Mouse (Mus musculus): ENCODE data around the gene Nhlh1.

Nhlh1 gene

GRCm38 (mm10) chr1:172016660-172017516 lies 40.5 kb downstream of the Nhlh1 start:
- no peak for DNase-seq (ENCODE audit: low spot score in 2 of 2)

- DNase-seq (ENCODE audit: low spot score in 2 of 2) = no peak
Observed at GRCm38 (mm10) chr1:172016031-172016430, 41.3 kb downstream of the Nhlh1 start.

- no peak for DNase-seq (ENCODE audit: low spot score in 2 of 2)
Observed at GRCm38 (mm10) chr1:172015312-172015939, 41.9 kb downstream of the Nhlh1 start.

GRCm38 (mm10) chr1:172014771-172015170 lies 42.6 kb downstream of the Nhlh1 start:
- no peak for DNase-seq (ENCODE audit: low spot score in 2 of 2)

GRCm38 (mm10) chr1:172012030-172012429 lies 45.3 kb downstream of the Nhlh1 start:
- peak; percentile 75 to 83 for DNase-seq (ENCODE audit: low spot score in 2 of 2)

GRCm38 (mm10) chr1:172010042-172010824 lies 47.1 kb downstream of the Nhlh1 start:
- DNase-seq (ENCODE audit: low spot score in 2 of 2) = no peak

- no peak for DNase-seq (ENCODE audit: low spot score in 2 of 2)
Observed at GRCm38 (mm10) chr1:172009406-172009805, 48.0 kb downstream of the Nhlh1 start.

- DNase-seq (ENCODE audit: low spot score in 2 of 2) = no peak
Observed at GRCm38 (mm10) chr1:172008351-172008750, 49.0 kb downstream of the Nhlh1 start.

GRCm38 (mm10) chr1:172007761-172008160 lies 49.6 kb downstream of the Nhlh1 start:
- DNase-seq (ENCODE audit: low spot score in 2 of 2) = no peak
